Mouse (Mus musculus): ENCODE data around the gene Spata5.

GRCm38 (mm10) chr3:37567505-37567904, 147.8 kb downstream of the Spata5 start:
- TF ChIP-seq POLR2A (IDR thresholded peaks at IDR 0.05; ENCODE audit: extremely low read depth, insufficient read depth, low read length) (no peak), CTCF (IDR thresholded peaks at IDR 0.05; ENCODE audit: low read depth, low read length) (no peak)

Measured in liver, adult 2 months (tissue).